Mouse (Mus musculus) thymus, adult 2 months (tissue): ENCODE data around the gene Osm.

ENCODE experiments used
- CTCF ChIP-seq: fragments of 200-500 bp; IDR thresholded peaks from 2 replicates; pipeline ENCODE4 v1.5.1; 2012; ENCODE audit warnings: mild to moderate bottlenecking, control low read depth, low read length, moderate library complexity, borderline replicate concordance; ENCODE audit not compliant: control insufficient read depth, poor library complexity, insufficient read depth; ENCODE audit errors: extremely low read depth
- POLR2A ChIP-seq: fragments of 200-500 bp; IDR thresholded peaks from 2 replicates; pipeline ENCODE4 v1.6.1; 2012; ENCODE audit warnings: mild to moderate bottlenecking, low read length, control low read depth, moderate library complexity; ENCODE audit not compliant: control insufficient read depth, poor library complexity, insufficient read depth; ENCODE audit errors: extremely low read depth

GRCm38 (mm10) chr11:4224223-4224622, 12.0 kb upstream of the Osm start:
- TF ChIP-seq CTCF = no peak
- TF ChIP-seq POLR2A = no peak
